Mouse (Mus musculus): ENCODE results near the gene Zmynd15. TPM values are rescaled to one million over a fixed set of nuclear protein-coding genes. Genes with fewer than 3 reads are reported as not detected.

The Zmynd15 gene
- polyA plus RNA-seq, 1 experiment, result 1.4 TPM

- DNase-seq (ENCODE audit: low read depth), result peak; percentile 76
- TF ChIP-seq POLR2A (IDR thresholded peaks at IDR 0.05; ENCODE audit: borderline replicate concordance, extremely low read depth, insufficient read depth, insufficient read length, poor library complexity, severe bottlenecking) (no peak), CTCF (IDR thresholded peaks at IDR 0.05; ENCODE audit: borderline replicate concordance, extremely low read depth, insufficient read depth, insufficient read length) (peak; percentile 84)
Observed at GRCm38 (mm10) chr11:70509753-70510564, 50.7 kb downstream of the Zmynd15 start.

DNA sequence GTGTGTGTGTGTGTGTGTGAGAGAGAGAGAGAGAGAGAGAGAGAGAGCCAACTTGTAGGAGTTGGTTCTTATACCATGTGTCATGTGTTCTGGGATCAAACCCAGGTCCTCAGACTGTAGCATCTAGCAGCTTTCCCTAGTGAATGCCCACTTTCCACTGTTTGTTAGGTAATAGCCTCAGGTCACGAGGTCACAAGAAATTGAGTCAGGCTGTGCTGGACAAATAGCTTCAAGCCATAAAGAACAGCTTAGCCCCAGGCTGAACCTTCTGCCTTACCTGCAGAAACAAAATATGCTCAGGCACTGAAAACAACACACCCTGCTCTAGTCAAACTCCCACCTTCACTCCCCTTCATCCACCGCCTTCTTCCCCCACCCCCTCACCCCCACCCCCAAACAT, 52.0 kb downstream of the Zmynd15 start:
- TF ChIP-seq CTCF (IDR thresholded peaks at IDR 0.05; ENCODE audit: borderline replicate concordance, extremely low read depth, insufficient read depth, insufficient read length), result no peak
- no peak for TF ChIP-seq POLR2A (IDR thresholded peaks at IDR 0.05; ENCODE audit: borderline replicate concordance, extremely low read depth, insufficient read depth, insufficient read length, poor library complexity, severe bottlenecking)
- no peak for DNase-seq (ENCODE audit: low read depth)

DNA sequence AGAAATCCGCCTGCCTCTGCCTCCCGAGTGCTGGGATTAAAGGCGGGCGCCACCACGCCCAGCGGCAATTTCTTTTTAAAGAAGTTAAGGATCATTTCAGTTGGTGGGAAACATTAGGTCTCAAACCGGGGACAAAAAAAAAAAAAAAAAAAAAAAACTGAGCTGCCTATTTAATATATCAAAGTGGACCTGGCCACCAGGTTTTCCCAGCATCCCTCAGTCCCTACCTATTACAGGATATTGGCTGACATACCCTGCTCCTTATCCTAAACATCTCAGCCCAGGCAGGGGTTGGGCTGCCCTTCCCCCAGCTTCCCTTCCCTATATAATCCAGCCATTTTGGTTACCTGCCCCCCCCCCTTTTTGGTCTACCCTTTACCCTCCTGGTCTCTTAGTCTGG, 52.6 kb downstream of the Zmynd15 start:
- no peak for DNase-seq (ENCODE audit: low read depth)

GRCm38 (mm10) chr11:70512709-70513342, 53.6 kb downstream of the Zmynd15 start:
- TF ChIP-seq POLR2A (IDR thresholded peaks at IDR 0.05; ENCODE audit: borderline replicate concordance, extremely low read depth, insufficient read depth, insufficient read length, poor library complexity, severe bottlenecking) (no peak), CTCF (IDR thresholded peaks at IDR 0.05; ENCODE audit: borderline replicate concordance, extremely low read depth, insufficient read depth, insufficient read length) (no peak)
- no peak for DNase-seq (ENCODE audit: low read depth)

More for the DNA sequence above, 52.6 kb downstream of the Zmynd15 start:
- TF ChIP-seq POLR2A (IDR thresholded peaks at IDR 0.05; ENCODE audit: borderline replicate concordance, extremely low read depth, insufficient read depth, insufficient read length, poor library complexity, severe bottlenecking), result no peak
- TF ChIP-seq CTCF (IDR thresholded peaks at IDR 0.05; ENCODE audit: borderline replicate concordance, extremely low read depth, insufficient read depth, insufficient read length), result no peak

GRCm38 (mm10) chr11:70513520-70513919, 54.3 kb downstream of the Zmynd15 start:
- DNase-seq (ENCODE audit: low read depth), result no peak
- no peak for TF ChIP-seq POLR2A (IDR thresholded peaks at IDR 0.05; ENCODE audit: borderline replicate concordance, extremely low read depth, insufficient read depth, insufficient read length, poor library complexity, severe bottlenecking)
- no peak for TF ChIP-seq CTCF (IDR thresholded peaks at IDR 0.05; ENCODE audit: borderline replicate concordance, extremely low read depth, insufficient read depth, insufficient read length)

GRCm38 (mm10) chr11:70514288-70514687, 55.1 kb downstream of the Zmynd15 start, which contains the start of gene Vmo1:
Gene Vmo1, minus strand, starts transcription at chr11:70514616.
- no peak for TF ChIP-seq POLR2A (IDR thresholded peaks at IDR 0.05; ENCODE audit: borderline replicate concordance, extremely low read depth, insufficient read depth, insufficient read length, poor library complexity, severe bottlenecking)
- TF ChIP-seq CTCF (IDR thresholded peaks at IDR 0.05; ENCODE audit: borderline replicate concordance, extremely low read depth, insufficient read depth, insufficient read length), result no peak
- no peak for DNase-seq (ENCODE audit: low read depth)

Other genes starting within 250 kb of the Zmynd15 start
- gene Slc16a11, start 246.7 kb upstream of the Zmynd15 start, polyA plus RNA-seq (2012; rRNA removed), result 2.8 and 3.8 TPM in 2 replicates
- 13.9 and 15.1 TPM in 2 replicates for gene Slc16a13, start 238.4 kb upstream of the Zmynd15 start, polyA plus RNA-seq (2012; rRNA removed)
- gene Bcl6b, start 229.6 kb upstream of the Zmynd15 start, polyA plus RNA-seq (2012; rRNA removed), result 4.5 and 5.9 TPM in 2 replicates
- gene 0610010K14Rik, start 221.5 kb upstream of the Zmynd15 start, polyA plus RNA-seq (2012; rRNA removed), result 153 and 207 TPM in 2 replicates
- gene Gm21988, start 219.6 kb upstream of the Zmynd15 start, polyA plus RNA-seq (2012; rRNA removed), result 14.8 and 18.0 TPM in 2 replicates
- gene Rnasek, start 219.6 kb upstream of the Zmynd15 start, polyA plus RNA-seq (2012; rRNA removed), result 106 and 125 TPM in 2 replicates
- 0.78 and 1.6 TPM in 2 replicates for gene Alox12, start 204.1 kb upstream of the Zmynd15 start, polyA plus RNA-seq (2012; rRNA removed)
- gene Alox12e, start 136.8 kb upstream of the Zmynd15 start, polyA plus RNA-seq (2012; rRNA removed), result not detected in 2 replicates
- 0.05 and 0.29 TPM in 2 replicates for gene Alox15, start 107.4 kb upstream of the Zmynd15 start, polyA plus RNA-seq (2012; rRNA removed)
- 31.2 and 34.2 TPM in 2 replicates for gene Pelp1, start 49.4 kb upstream of the Zmynd15 start, polyA plus RNA-seq (2012; rRNA removed)
- 68.7 and 86.1 TPM in 2 replicates for gene Arrb2, start 26.8 kb upstream of the Zmynd15 start, polyA plus RNA-seq (2012; rRNA removed)
- 28.1 and 31.8 TPM in 2 replicates for gene Med11, start 7.5 kb upstream of the Zmynd15 start, polyA plus RNA-seq (2012; rRNA removed)
- gene Cxcl16, start 551 bp downstream of the Zmynd15 start, polyA plus RNA-seq (2012; rRNA removed), result 3.1 and 3.5 TPM in 2 replicates
- 1.6 and 2.3 TPM in 2 replicates for gene Tm4sf5, start 45.8 kb downstream of the Zmynd15 start, polyA plus RNA-seq (2012; rRNA removed)
- 0.14 and 0.15 TPM in 2 replicates for gene Vmo1, start 55.2 kb downstream of the Zmynd15 start, polyA plus RNA-seq (2012; rRNA removed)
- gene Gltpd2, start 59.8 kb downstream of the Zmynd15 start, polyA plus RNA-seq (2012; rRNA removed), result 0.09 TPM in 1 of 2 replicates, not detected in the other
- 405 and 560 TPM in 2 replicates for gene Psmb6, start 65.9 kb downstream of the Zmynd15 start, polyA plus RNA-seq (2012; rRNA removed)
- not detected in 2 replicates for gene Gm40193, start 73.5 kb downstream of the Zmynd15 start, polyA plus RNA-seq (2012; rRNA removed)
- gene Pld2, start 80.6 kb downstream of the Zmynd15 start, polyA plus RNA-seq (2012; rRNA removed), result 18.9 and 19.9 TPM in 2 replicates
- 94.3 and 99.5 TPM in 2 replicates for gene Mink1, start 103.4 kb downstream of the Zmynd15 start, polyA plus RNA-seq (2012; rRNA removed)
- not detected in 2 replicates for gene 4930544D05Rik, start 156.4 kb downstream of the Zmynd15 start, polyA plus RNA-seq (2012; rRNA removed)
- 0.16 TPM in 1 of 2 replicates, not detected in the other for gene Chrne, start 159.8 kb downstream of the Zmynd15 start, polyA plus RNA-seq (2012; rRNA removed)
- 0.06 and 0.30 TPM in 2 replicates for gene Gp1ba, start 179.7 kb downstream of the Zmynd15 start, polyA plus RNA-seq (2012; rRNA removed)
- gene Rnf167, start 187.8 kb downstream of the Zmynd15 start, polyA plus RNA-seq (2012; rRNA removed), result 91.1 and 127 TPM in 2 replicates
- gene Slc25a11, start 188.0 kb downstream of the Zmynd15 start, polyA plus RNA-seq (2012; rRNA removed), result 129 and 149 TPM in 2 replicates
- 419 and 479 TPM in 2 replicates for gene Pfn1, start 195.2 kb downstream of the Zmynd15 start, polyA plus RNA-seq (2012; rRNA removed)
- gene Eno3, start 197.8 kb downstream of the Zmynd15 start, polyA plus RNA-seq (2012; rRNA removed), result 23.0 and 24.1 TPM in 2 replicates
- 56.3 and 76.0 TPM in 2 replicates for gene Spag7, start 210.0 kb downstream of the Zmynd15 start, polyA plus RNA-seq (2012; rRNA removed)
- 17.7 and 25.2 TPM in 2 replicates for gene Camta2, start 228.7 kb downstream of the Zmynd15 start, polyA plus RNA-seq (2012; rRNA removed)
- 0.61 and 0.72 TPM in 2 replicates for gene Inca1, start 240.7 kb downstream of the Zmynd15 start, polyA plus RNA-seq (2012; rRNA removed)
- 15.7 and 23.0 TPM in 2 replicates for gene Kif1c, start 241.1 kb downstream of the Zmynd15 start, polyA plus RNA-seq (2012; rRNA removed)

Measured in brain, embryonic 14.5 days (tissue).